Mouse (Mus musculus): ENCODE results near the gene Slc26a8. TPM values are rescaled to one million over a fixed set of nuclear protein-coding genes. Genes with fewer than 3 reads are reported as not detected.
A peak's percentile ranks its signal among the peaks of the same experiment; 100 is the strongest.

Gene Slc26a8
- polyA plus RNA-seq, 1 experiment: 0.08 TPM

DNA sequence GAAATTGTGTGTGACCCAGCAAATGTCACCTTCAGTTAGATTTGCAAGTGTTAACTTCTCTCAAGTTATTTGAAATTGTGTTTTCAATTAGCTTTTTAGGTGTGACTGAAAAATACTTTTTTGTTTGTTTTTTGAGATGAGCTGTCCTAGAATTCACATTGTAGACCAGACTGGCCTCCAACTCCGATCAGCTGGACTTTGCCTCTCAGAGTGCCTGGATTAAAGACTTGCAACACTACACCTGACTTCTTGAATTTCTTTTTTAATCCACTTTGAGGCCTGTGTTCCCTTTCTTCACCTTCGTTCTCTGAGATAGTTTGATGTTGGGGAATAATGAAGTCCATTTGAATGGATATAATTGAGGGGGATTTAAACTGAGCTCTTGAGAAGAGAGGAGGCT, 4.0 kb upstream of the Slc26a8 start:
- Histone ChIP-seq H3K4me1 (ENCODE audit: control insufficient read depth) (peaks cover 70% of the 10 kb centered on the region), H3K36me3 (ENCODE audit: control insufficient read depth) (peaks cover 37% of the 10 kb centered on the region), H3K4me3 (replicated peaks) (no peak overlapping the region), H3K9me3 (ENCODE audit: control insufficient read depth, low read length) (no peaks in the 10 kb centered on the region), H3K27me3 (ENCODE audit: control insufficient read depth) (peaks cover 7% of the 10 kb centered on the region)
- no peak for TF ChIP-seq TAL1 (IDR thresholded peaks at IDR 0.05; ENCODE audit: low read length)
- no peak for TF ChIP-seq GATA1 (IDR thresholded peaks at IDR 0.05; ENCODE audit: low read length)

DNA sequence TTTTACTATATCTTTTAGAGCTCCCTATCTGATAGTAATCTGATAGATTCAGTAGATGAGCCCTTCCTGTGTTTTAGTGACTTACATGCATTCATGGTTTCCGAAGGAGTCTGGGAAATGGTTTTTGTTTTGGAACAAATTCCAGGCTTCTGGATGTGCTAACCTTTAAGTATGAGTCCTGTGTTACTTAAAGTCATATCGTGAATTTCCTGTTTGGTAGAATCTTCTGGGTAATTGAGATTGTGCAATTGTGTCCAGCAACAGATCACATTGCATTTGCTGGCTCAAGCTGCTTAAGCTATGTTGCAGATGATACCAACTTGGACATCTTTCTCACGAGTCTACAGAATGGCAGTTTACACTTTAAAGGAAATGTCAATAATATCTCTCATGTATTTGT, 3.1 kb upstream of the Slc26a8 start:
- Histone ChIP-seq H3K36me3 (ENCODE audit: control insufficient read depth) (peaks cover 35% of the 10 kb centered on the region), H3K27me3 (ENCODE audit: control insufficient read depth) (peaks cover 9% of the 10 kb centered on the region), H3K9me3 (ENCODE audit: control insufficient read depth, low read length) (no peaks in the 10 kb centered on the region), H3K4me3 (replicated peaks) (peak overlapping the region; percentile 91), H3K4me1 (ENCODE audit: control insufficient read depth) (peaks cover 69% of the 10 kb centered on the region)
- TF ChIP-seq GATA1 (IDR thresholded peaks at IDR 0.05; ENCODE audit: low read length): no peak
- TF ChIP-seq TAL1 (IDR thresholded peaks at IDR 0.05; ENCODE audit: low read length): no peak

DNA sequence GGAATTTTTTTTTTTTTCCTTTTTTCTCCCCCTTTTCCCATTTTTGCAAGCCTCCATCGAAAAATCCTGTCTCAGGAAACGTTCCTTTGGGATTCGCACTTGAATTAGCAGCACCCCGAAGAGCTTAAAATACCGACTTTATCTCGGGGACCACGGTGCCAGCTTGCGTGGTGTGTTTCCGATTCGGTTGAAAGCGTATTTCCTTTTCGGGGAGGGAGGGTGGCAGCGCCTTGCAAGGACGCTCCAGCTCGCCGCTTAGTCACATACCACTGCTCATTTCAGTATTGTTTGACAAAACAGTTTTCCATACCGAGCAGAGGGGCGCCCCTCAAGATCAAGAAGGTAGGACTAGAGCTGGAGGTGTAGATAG, 2.3 kb upstream of the Slc26a8 start:
- TF ChIP-seq TAL1 (IDR thresholded peaks at IDR 0.05; ENCODE audit: low read length) (no peak), GATA1 (IDR thresholded peaks at IDR 0.05; ENCODE audit: low read length) (no peak)
- H3K27me3 ChIP-seq (ENCODE audit: control insufficient read depth): peaks cover 9% of the 10 kb centered on the region
- no peaks in the 10 kb centered on the region for H3K9me3 ChIP-seq (ENCODE audit: control insufficient read depth, low read length)
- H3K36me3 ChIP-seq (ENCODE audit: control insufficient read depth): peaks cover 29% of the 10 kb centered on the region
- H3K4me1 ChIP-seq (ENCODE audit: control insufficient read depth): peaks cover 61% of the 10 kb centered on the region
- H3K4me3 ChIP-seq (replicated peaks): peak overlapping the region; percentile 91

DNA sequence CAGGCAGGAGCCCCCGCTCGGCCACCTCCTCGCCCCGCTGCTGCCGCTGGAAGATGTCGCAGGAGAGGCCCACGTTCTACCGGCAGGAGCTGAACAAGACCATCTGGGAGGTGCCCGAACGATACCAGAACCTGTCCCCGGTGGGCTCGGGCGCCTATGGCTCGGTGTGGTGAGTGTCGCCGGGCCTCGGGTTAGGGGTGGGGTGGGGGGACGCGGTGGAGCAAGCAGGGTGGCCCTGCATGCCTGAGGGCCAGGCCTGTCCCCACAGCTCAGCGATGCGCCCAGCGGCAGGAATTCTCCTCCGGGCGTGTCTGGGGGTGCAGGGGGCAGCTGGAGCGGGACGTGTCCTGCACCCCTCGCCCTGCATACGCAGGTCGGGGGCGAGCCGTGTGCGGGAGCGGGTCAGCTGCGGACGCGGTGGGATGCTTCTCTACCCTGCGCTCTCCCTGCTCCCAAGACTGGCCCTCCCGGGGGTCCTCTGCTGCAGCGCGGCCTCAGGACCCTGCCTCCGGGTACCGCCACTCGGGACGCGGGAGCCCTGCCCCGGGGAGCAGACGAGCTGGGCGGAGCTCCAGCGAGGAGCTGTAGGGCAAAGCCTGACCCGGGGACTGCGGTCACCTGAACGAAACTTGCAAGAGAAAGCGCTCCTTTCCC, 1.8 kb upstream of the Slc26a8 start:
- peaks cover 9% of the 10 kb centered on the region for H3K27me3 ChIP-seq (ENCODE audit: control insufficient read depth)
- H3K4me1 ChIP-seq (ENCODE audit: control insufficient read depth): peaks cover 56% of the 10 kb centered on the region

DNA sequence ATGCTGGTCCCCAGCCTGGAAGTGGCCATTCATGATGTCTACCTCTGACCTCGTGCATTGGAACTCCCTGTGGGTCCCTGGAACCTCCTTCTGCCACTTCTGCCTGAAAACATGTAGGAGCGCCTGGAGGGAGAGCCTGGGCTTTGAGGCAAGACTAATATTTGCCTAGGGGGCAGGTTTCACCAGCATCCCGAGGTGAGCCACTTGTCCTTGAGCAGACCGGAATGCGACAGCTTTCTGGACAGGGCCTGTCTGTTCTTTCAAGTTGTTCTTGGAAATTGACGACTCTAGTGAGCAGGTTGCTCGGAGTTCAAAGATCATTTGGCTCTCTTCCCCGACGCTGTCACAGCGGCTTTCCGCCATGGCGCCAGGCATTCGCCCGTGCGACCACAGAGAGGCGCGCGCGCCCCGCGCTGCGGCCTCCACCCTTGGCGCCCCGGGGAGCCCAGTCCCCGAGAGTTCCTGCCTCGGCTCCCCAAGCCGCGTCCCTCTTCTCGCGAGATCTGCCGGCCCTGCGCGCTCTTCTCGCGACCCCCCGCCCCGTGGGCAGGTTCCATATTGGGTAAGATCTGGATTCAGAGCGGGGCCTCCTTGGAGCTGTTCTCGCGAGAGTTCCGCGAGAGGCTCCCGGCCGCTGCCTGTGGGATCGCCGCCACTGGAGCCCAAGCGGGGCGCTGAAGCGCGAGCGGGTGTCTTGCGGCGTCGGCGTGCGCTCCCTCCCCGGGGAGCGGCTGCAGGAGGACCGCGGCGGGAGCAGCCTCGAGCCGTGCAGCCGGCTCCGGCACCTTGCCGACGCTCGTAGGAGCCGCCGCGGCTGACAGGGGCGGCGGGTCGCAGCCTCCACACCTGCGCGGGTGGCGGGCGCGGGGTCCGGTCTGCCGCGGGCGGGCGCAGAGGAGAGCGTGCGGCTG, 998 bp upstream of the Slc26a8 start, which contains the start of gene Mapk14:
Gene Mapk14 (plus strand): TSS at position 554 of the 911 bp plus-strand sequence.
- Histone ChIP-seq H3K4me1 (ENCODE audit: control insufficient read depth) (peaks cover 48% of the 10 kb centered on the region), H3K36me3 (ENCODE audit: control insufficient read depth) (peaks cover 21% of the 10 kb centered on the region), H3K9me3 (ENCODE audit: control insufficient read depth, low read length) (no peaks in the 10 kb centered on the region), H3K27me3 (ENCODE audit: control insufficient read depth) (peaks cover 9% of the 10 kb centered on the region), H3K4me3 (replicated peaks) (peak within 1 kb of the TSS; percentile 91)
- no peak for TF ChIP-seq TAL1 (IDR thresholded peaks at IDR 0.05; ENCODE audit: low read length)
- no peak for TF ChIP-seq GATA1 (IDR thresholded peaks at IDR 0.05; ENCODE audit: low read length)

More for the DNA sequence above, 1.8 kb upstream of the Slc26a8 start:
- TF ChIP-seq GATA1 (IDR thresholded peaks at IDR 0.05; ENCODE audit: low read length) (no peak), TAL1 (IDR thresholded peaks at IDR 0.05; ENCODE audit: low read length) (no peak)
- H3K36me3 ChIP-seq (ENCODE audit: control insufficient read depth): peaks cover 27% of the 10 kb centered on the region
- H3K9me3 ChIP-seq (ENCODE audit: control insufficient read depth, low read length): no peaks in the 10 kb centered on the region
- H3K4me3 ChIP-seq (replicated peaks): peak overlapping the region; percentile 91

DNA sequence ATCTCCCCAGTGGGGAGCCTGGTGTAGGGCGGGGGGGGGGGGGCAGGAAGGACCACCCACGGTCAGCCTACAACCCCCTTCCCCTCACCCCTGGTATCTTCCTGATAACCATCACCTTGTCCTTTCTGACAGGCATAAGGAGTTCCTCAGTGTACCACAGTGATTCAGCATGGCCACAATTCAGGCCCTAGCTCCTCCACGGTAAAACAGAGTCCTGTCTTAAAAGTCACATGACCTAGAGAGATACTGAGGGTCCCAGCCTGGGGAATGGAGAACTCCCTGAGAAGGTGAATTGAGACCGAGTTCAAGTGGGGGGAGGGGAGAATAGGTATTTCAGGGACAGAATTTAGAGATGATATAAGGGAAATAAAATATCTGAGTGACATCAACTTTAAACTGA, 2.7 kb downstream of the Slc26a8 start:
- TF ChIP-seq GATA1 (IDR thresholded peaks at IDR 0.05; ENCODE audit: low read length) (no peak), TAL1 (IDR thresholded peaks at IDR 0.05; ENCODE audit: low read length) (no peak)
- Histone ChIP-seq H3K36me3 (ENCODE audit: control insufficient read depth) (no peaks in the 10 kb centered on the region), H3K4me3 (replicated peaks) (no peak overlapping the region), H3K4me1 (ENCODE audit: control insufficient read depth) (peaks cover 24% of the 10 kb centered on the region), H3K27me3 (ENCODE audit: control insufficient read depth) (peaks cover 9% of the 10 kb centered on the region), H3K9me3 (ENCODE audit: control insufficient read depth, low read length) (no peaks in the 10 kb centered on the region)

DNA sequence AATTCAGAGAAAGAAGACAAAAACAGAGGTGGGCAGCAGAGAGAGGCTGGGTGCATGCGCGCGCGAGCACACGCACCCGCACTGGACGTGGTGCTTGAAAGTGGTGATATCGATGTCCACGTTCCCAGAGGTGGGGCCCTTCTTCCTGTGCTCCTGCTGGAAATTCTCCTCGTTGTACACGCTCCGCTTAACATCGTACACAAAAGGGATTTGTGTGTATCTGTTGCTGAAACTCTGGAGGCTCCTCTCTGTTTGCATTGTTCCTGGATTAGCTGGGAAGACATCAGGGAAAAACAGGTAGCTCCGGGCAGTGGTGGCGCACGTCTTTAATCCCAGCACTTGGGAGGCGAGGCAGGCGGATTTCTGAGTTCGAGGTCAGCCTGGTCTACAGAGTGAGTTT, 5.4 kb downstream of the Slc26a8 start:
- no peaks in the 10 kb centered on the region for H3K36me3 ChIP-seq (ENCODE audit: control insufficient read depth)
- H3K27me3 ChIP-seq (ENCODE audit: control insufficient read depth): peaks cover 7% of the 10 kb centered on the region
- no peak for TF ChIP-seq TAL1 (IDR thresholded peaks at IDR 0.05; ENCODE audit: low read length)
- TF ChIP-seq GATA1 (IDR thresholded peaks at IDR 0.05; ENCODE audit: low read length): no peak
- peaks cover 10% of the 10 kb centered on the region for H3K4me1 ChIP-seq (ENCODE audit: control insufficient read depth)
- no peak overlapping the region for H3K4me3 ChIP-seq (replicated peaks)
- H3K9me3 ChIP-seq (ENCODE audit: control insufficient read depth, low read length): no peaks in the 10 kb centered on the region

DNA sequence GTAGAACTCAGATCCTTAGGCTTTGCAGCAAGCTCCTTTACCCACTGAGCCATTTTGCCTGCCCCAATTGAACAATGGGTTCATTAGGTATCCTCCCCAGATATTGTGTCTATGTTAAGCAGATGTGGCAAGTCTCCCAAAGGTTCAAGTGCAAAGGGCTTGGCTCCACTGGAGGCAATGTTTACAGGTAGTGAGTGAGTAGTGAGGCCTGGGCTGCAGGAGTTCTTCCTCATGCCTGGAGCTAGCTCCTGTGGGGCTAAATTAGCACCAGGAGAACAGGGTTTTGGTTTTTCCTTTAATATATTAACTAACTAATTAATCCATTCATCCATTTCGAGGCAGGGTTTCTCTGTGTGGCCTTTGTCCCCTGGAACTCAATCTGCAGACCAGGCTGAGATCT, 6.4 kb downstream of the Slc26a8 start:
- no peaks in the 10 kb centered on the region for H3K36me3 ChIP-seq (ENCODE audit: control insufficient read depth)
- no peak overlapping the region for H3K4me3 ChIP-seq (replicated peaks)
- H3K9me3 ChIP-seq (ENCODE audit: control insufficient read depth, low read length): no peaks in the 10 kb centered on the region; the same call in 1 of the 2 replicates
- H3K4me1 ChIP-seq (ENCODE audit: control insufficient read depth): peaks cover 3% of the 10 kb centered on the region
- no peaks in the 10 kb centered on the region; the same call in 1 of the 2 replicates for H3K27me3 ChIP-seq (ENCODE audit: control insufficient read depth)
- no peak for TF ChIP-seq TAL1 (IDR thresholded peaks at IDR 0.05; ENCODE audit: low read length)
- TF ChIP-seq GATA1 (IDR thresholded peaks at IDR 0.05; ENCODE audit: low read length): no peak

Data from erythroblast, embryonic 14.5 days (primary cell).